Mouse (Mus musculus): ENCODE measurements at regions not wholly inside any gene's neighbourhood (a gene's known extent, or its start where the extent isn't known, plus 50 kb on each side); places are given as distances from the start of the nearest gene placed in this dataset.

DNA sequence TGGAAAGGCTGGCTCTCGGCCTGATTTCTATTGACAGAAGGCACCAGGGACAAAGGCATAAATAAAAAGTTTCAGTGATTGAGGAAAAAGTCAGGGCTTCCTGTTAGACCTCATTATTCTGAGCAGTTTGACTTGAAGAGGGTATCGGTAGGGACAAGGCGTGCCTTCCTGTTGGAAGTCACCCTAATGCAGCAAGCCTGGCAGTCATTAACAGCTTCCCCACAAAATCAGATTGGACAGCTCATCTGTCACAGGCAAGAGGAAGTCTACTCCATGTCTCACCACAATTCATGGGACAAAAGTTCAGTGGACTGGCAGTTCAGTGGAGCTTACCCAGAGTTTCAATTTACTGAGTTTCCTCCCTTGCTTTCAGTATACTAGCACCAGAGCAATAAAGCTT is 715.5 kb downstream of the Fam181b start:
- Histone ChIP-seq H3K9me3 (ENCODE audit: control insufficient read depth) (no peaks in the 10 kb centered on the region), H3K27me3 (replicated peaks; ENCODE audit: control insufficient read depth, insufficient read depth, low read length) (no peaks in the 10 kb centered on the region), H3K27ac (ENCODE audit: low read depth, low read length) (no peak overlapping the region), H3K36me3 (ENCODE audit: control insufficient read depth, insufficient read depth) (no peaks in the 10 kb centered on the region), H3K4me1 (replicated peaks; ENCODE audit: control insufficient read depth, insufficient read depth, low read length) (no peaks in the 10 kb centered on the region), H3K4me2 (replicated peaks; ENCODE audit: low read depth) (no peak overlapping the region), H3K4me3 (ENCODE audit: low read depth, low read length) (no peak overlapping the region), H3K9ac (ENCODE audit: low read depth, low read length) (no peak overlapping the region)
- 27% methylated on average over 3 of the region's 3 CpGs for WGBS
- TF ChIP-seq CTCF (IDR thresholded peaks at IDR 0.05; ENCODE audit: low read depth): no peak
- ATAC-seq: no peak

DNA sequence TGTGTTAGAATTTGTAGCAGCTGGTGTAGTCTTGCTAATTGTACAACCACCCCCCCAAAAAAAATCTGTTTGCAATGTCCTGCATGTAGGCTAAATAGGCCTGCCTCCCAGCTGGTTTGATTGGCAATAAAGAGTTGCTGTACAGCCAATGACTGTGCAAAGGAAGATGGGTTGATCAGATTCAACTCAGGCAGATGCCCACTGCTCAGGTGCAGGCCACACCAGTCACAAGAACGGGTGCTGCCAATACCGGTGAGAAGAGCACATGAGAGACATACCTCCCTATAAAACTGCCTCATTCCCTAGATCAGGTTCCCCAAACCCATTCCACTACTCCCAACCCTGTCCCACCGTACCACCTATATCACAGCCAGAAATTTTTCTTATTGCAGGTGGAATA is 756.0 kb downstream of the Fam181b start:
- no peak for TF ChIP-seq CTCF (IDR thresholded peaks at IDR 0.05; ENCODE audit: low read depth)
- no peaks in the 10 kb centered on the region for H3K36me3 ChIP-seq (ENCODE audit: control insufficient read depth, insufficient read depth)
- H3K4me2 ChIP-seq (replicated peaks; ENCODE audit: low read depth): no peak overlapping the region
- no peaks in the 10 kb centered on the region for H3K27me3 ChIP-seq (replicated peaks; ENCODE audit: control insufficient read depth, insufficient read depth, low read length)
- H3K9me3 ChIP-seq (ENCODE audit: control insufficient read depth): no peaks in the 10 kb centered on the region
- H3K4me1 ChIP-seq (replicated peaks; ENCODE audit: control insufficient read depth, insufficient read depth, low read length): no peaks in the 10 kb centered on the region
- no peak overlapping the region for H3K27ac ChIP-seq (ENCODE audit: low read depth, low read length)
- no peak for ATAC-seq
- no peak overlapping the region for H3K4me3 ChIP-seq (ENCODE audit: low read depth, low read length)
- 79% methylated on average over 3 of the region's 3 CpGs for WGBS
- H3K9ac ChIP-seq (ENCODE audit: low read depth, low read length): no peak overlapping the region

DNA sequence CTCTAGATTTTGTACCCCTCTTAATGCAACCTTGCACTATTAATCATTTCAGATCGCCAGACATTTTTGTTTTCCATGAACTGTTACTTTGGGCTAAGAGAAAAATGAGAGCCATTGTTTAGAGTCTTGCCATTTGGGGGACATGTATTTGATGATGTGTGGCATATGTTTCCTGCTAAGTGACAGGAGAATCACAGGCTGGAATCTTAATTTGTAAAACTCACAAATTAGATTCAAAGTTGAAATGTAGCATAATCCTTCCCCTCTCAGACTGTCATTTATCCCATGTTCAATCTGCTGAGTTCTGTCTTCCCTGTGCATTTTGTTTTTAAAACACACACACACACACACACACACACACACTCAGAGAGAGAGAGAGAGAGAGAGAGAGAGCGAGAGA is 756.5 kb downstream of the Fam181b start:
- Histone ChIP-seq H3K27ac (ENCODE audit: low read depth, low read length) (no peak overlapping the region), H3K9ac (ENCODE audit: low read depth, low read length) (no peak overlapping the region), H3K36me3 (ENCODE audit: control insufficient read depth, insufficient read depth) (no peaks in the 10 kb centered on the region), H3K27me3 (replicated peaks; ENCODE audit: control insufficient read depth, insufficient read depth, low read length) (no peaks in the 10 kb centered on the region), H3K4me1 (replicated peaks; ENCODE audit: control insufficient read depth, insufficient read depth, low read length) (no peaks in the 10 kb centered on the region), H3K4me3 (ENCODE audit: low read depth, low read length) (no peak overlapping the region), H3K9me3 (ENCODE audit: control insufficient read depth) (no peaks in the 10 kb centered on the region), H3K4me2 (replicated peaks; ENCODE audit: low read depth) (no peak overlapping the region)
- no peak for TF ChIP-seq CTCF (IDR thresholded peaks at IDR 0.05; ENCODE audit: low read depth)
- no peak for ATAC-seq
- WGBS: 70% methylated on average over 2 of the region's 2 CpGs

DNA sequence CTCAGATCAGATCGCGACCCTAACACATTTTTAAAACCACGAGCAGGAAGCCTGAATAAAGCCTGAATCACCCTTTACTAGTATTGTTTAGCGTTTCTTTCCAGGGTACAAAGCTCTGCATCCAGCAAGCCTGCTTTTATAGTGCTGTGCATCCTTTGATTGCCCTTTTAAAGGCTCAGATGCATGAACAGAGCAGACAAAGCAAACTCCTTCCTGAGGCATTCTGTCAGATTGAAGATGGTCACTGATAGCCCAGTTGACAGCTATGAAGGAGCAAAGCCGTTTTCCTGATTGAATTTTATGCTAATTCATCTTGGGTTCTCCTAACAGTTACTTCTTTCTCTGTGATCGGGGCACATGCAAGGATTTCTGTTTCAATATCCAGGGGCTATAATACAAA is 775.4 kb downstream of the Fam181b start:
- ATAC-seq: no peak
- H3K27ac ChIP-seq (ENCODE audit: low read depth, low read length): no peak overlapping the region
- no peaks in the 10 kb centered on the region for H3K4me1 ChIP-seq (replicated peaks; ENCODE audit: control insufficient read depth, insufficient read depth, low read length)
- no peak overlapping the region for H3K4me3 ChIP-seq (ENCODE audit: low read depth, low read length)
- H3K27me3 ChIP-seq (replicated peaks; ENCODE audit: control insufficient read depth, insufficient read depth, low read length): no peaks in the 10 kb centered on the region
- H3K9me3 ChIP-seq (ENCODE audit: control insufficient read depth): no peaks in the 10 kb centered on the region
- H3K9ac ChIP-seq (ENCODE audit: low read depth, low read length): no peak overlapping the region
- TF ChIP-seq CTCF (IDR thresholded peaks at IDR 0.05; ENCODE audit: low read depth): no peak
- WGBS: 73% methylated on average over 6 of the region's 6 CpGs
- no peak overlapping the region for H3K4me2 ChIP-seq (replicated peaks; ENCODE audit: low read depth)
- H3K36me3 ChIP-seq (ENCODE audit: control insufficient read depth, insufficient read depth): no peaks in the 10 kb centered on the region

DNA sequence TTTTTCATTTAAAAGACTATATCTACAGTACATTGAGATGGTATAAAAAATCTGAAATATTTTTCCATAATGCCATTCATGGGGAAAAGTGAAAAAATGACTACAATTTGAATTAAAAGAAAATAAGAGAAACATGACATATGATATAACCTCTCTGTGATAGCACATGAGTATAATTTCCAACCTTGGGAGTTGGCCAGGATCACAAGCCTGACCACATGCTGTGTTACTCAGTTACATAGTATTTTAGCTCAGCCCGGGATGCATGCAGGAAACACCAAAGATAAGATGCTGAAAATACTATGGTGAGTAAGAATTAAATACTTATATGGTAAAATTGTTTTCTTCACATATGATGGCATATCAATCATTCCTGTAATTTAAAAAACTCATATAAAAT is 814.0 kb downstream of the Fam181b start:
- no peaks in the 10 kb centered on the region for H3K4me1 ChIP-seq (replicated peaks; ENCODE audit: control insufficient read depth, insufficient read depth, low read length)
- no peak overlapping the region for H3K4me3 ChIP-seq (ENCODE audit: low read depth, low read length)
- H3K27me3 ChIP-seq (replicated peaks; ENCODE audit: control insufficient read depth, insufficient read depth, low read length): no peaks in the 10 kb centered on the region
- no peak overlapping the region for H3K4me2 ChIP-seq (replicated peaks; ENCODE audit: low read depth)
- WGBS: 88% methylated on average over 1 of the region's 1 CpGs
- no peak for ATAC-seq
- no peak overlapping the region for H3K27ac ChIP-seq (ENCODE audit: low read depth, low read length)
- no peak for TF ChIP-seq CTCF (IDR thresholded peaks at IDR 0.05; ENCODE audit: low read depth)
- H3K9me3 ChIP-seq (ENCODE audit: control insufficient read depth): no peaks in the 10 kb centered on the region
- H3K36me3 ChIP-seq (ENCODE audit: control insufficient read depth, insufficient read depth): no peaks in the 10 kb centered on the region
- no peak overlapping the region for H3K9ac ChIP-seq (ENCODE audit: low read depth, low read length)

DNA sequence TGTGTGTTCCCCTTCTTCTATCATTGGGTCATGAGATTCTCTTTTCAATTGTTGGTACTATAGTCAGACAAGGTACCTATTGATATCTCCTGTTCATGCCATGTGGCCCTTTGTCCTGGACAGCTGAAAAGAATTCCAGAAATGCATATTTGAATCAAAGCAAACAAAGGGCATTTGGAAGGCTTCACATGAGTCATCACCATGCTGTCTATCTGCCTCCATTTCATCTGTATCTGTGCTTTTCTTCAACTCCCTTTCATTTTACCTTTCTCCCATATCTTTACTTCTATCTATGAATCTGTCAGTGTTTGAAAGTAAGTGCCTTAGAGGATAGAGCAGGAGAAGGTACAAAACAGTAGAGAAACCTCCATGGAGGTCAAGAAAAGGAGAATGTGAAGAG is 817.3 kb downstream of the Fam181b start:
- Histone ChIP-seq H3K4me1 (replicated peaks; ENCODE audit: control insufficient read depth, insufficient read depth, low read length) (no peaks in the 10 kb centered on the region), H3K4me2 (replicated peaks; ENCODE audit: low read depth) (no peak overlapping the region), H3K4me3 (ENCODE audit: low read depth, low read length) (no peak overlapping the region), H3K9ac (ENCODE audit: low read depth, low read length) (no peak overlapping the region), H3K27me3 (replicated peaks; ENCODE audit: control insufficient read depth, insufficient read depth, low read length) (no peaks in the 10 kb centered on the region), H3K27ac (ENCODE audit: low read depth, low read length) (no peak overlapping the region), H3K9me3 (ENCODE audit: control insufficient read depth) (no peaks in the 10 kb centered on the region), H3K36me3 (ENCODE audit: control insufficient read depth, insufficient read depth) (no peaks in the 10 kb centered on the region)
- TF ChIP-seq CTCF (IDR thresholded peaks at IDR 0.05; ENCODE audit: low read depth): no peak
- ATAC-seq: no peak

DNA sequence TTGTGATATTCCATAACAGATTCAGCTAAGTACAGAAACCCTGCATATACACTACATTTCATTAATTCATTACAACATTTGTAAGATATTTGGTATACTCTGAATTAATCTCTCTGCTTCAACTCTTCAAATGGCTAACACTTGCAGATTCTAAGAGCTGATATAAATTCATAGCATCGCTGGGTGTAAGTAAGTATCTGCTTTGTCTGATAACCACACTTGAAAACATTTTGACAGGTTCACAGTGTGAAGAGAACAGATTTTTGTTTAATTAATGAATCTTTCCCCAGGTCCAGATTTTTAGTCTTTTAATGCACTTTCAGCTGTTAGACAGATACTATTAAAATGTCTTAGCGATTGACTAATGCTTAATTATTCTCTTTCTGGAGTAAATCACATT is 823.1 kb downstream of the Fam181b start:
- H3K27me3 ChIP-seq (replicated peaks; ENCODE audit: control insufficient read depth, insufficient read depth, low read length): no peaks in the 10 kb centered on the region
- no peaks in the 10 kb centered on the region for H3K9me3 ChIP-seq (ENCODE audit: control insufficient read depth)
- no peak for ATAC-seq
- no peak overlapping the region for H3K27ac ChIP-seq (ENCODE audit: low read depth, low read length)
- TF ChIP-seq CTCF (IDR thresholded peaks at IDR 0.05; ENCODE audit: low read depth): no peak
- H3K9ac ChIP-seq (ENCODE audit: low read depth, low read length): no peak overlapping the region
- no peaks in the 10 kb centered on the region for H3K4me1 ChIP-seq (replicated peaks; ENCODE audit: control insufficient read depth, insufficient read depth, low read length)
- no peaks in the 10 kb centered on the region for H3K36me3 ChIP-seq (ENCODE audit: control insufficient read depth, insufficient read depth)
- no peak overlapping the region for H3K4me2 ChIP-seq (replicated peaks; ENCODE audit: low read depth)
- H3K4me3 ChIP-seq (ENCODE audit: low read depth, low read length): no peak overlapping the region
- WGBS: 63% methylated on average over 2 of the region's 2 CpGs

All from intestine, postnatal 0 days (tissue).